Mouse (Mus musculus): Measurements from ENCODE around the gene Pex14. TPM values are rescaled to one million over a fixed set of nuclear protein-coding genes. Genes with fewer than 3 reads are reported as not detected.

Pex14 gene
- polyA plus RNA-seq, 2 experiments, result 32.3 to 37.3 TPM

GRCm38 (mm10) chr4:149081528-149081927 is 18.1 kb downstream of the Pex14 start:
- Histone ChIP-seq H3K27me3 (ENCODE audit: control insufficient read depth, insufficient read depth, low read length) (no peaks in the 10 kb centered on the region), H3K9me3 (ENCODE audit: control insufficient read depth, low read length) (no peaks in the 10 kb centered on the region), H3K4me2 (replicated peaks; ENCODE audit: low read depth, low read length, severe bottlenecking) (no peak overlapping the region), H3K9ac (ENCODE audit: low read depth, low read length, severe bottlenecking) (no peak overlapping the region), H3K36me3 (ENCODE audit: control insufficient read depth, insufficient read depth, low read length) (no peaks in the 10 kb centered on the region), H3K27ac (replicated peaks; ENCODE audit: low read depth, low read length) (no peak overlapping the region), H3K4me3 (replicated peaks; ENCODE audit: low read length) (no peak overlapping the region), H3K4me1 (ENCODE audit: control insufficient read depth, insufficient read depth, low read length) (peaks cover 10% of the 10 kb centered on the region; the same call in 1 of the 2 replicates)
- ATAC-seq (ENCODE audit: low FRiP score, low read depth), result no peak
- no peak for TF ChIP-seq POLR2A (IDR thresholded peaks at IDR 0.05; ENCODE audit: borderline replicate concordance, extremely low read depth, insufficient read depth, insufficient read length)
- 61% methylated on average over 17 of the region's 17 CpGs for WGBS
- DNase-seq (ENCODE audit: low spot score), result no peak

GRCm38 (mm10) chr4:149080111-149080510 is 19.6 kb downstream of the Pex14 start:
- peaks cover 3% of the 10 kb centered on the region for H3K36me3 ChIP-seq (ENCODE audit: control insufficient read depth, insufficient read depth, low read length)
- no peak overlapping the region for H3K9ac ChIP-seq (ENCODE audit: low read depth, low read length, severe bottlenecking)
- no peak overlapping the region for H3K27ac ChIP-seq (replicated peaks; ENCODE audit: low read depth, low read length)
- no peak overlapping the region for H3K4me3 ChIP-seq (replicated peaks; ENCODE audit: low read length)
- H3K27me3 ChIP-seq (ENCODE audit: control insufficient read depth, insufficient read depth, low read length), result no peaks in the 10 kb centered on the region
- H3K4me1 ChIP-seq (ENCODE audit: control insufficient read depth, insufficient read depth, low read length), result peaks cover 10% of the 10 kb centered on the region; the same call in 1 of the 2 replicates
- no peak for ATAC-seq (ENCODE audit: low FRiP score, low read depth)
- H3K9me3 ChIP-seq (ENCODE audit: control insufficient read depth, low read length), result no peaks in the 10 kb centered on the region
- no peak for TF ChIP-seq POLR2A (IDR thresholded peaks at IDR 0.05; ENCODE audit: borderline replicate concordance, extremely low read depth, insufficient read depth, insufficient read length)
- DNase-seq (ENCODE audit: low spot score), result no peak
- no peak overlapping the region for H3K4me2 ChIP-seq (replicated peaks; ENCODE audit: low read depth, low read length, severe bottlenecking)
- 91% methylated on average over 8 of the region's 8 CpGs for WGBS

- peaks cover 10% of the 10 kb centered on the region; the same call in 1 of the 2 replicates for H3K4me1 ChIP-seq (ENCODE audit: control insufficient read depth, insufficient read depth, low read length)
- no peak for TF ChIP-seq POLR2A (IDR thresholded peaks at IDR 0.05; ENCODE audit: borderline replicate concordance, extremely low read depth, insufficient read depth, insufficient read length)
- H3K27me3 ChIP-seq (ENCODE audit: control insufficient read depth, insufficient read depth, low read length), result no peaks in the 10 kb centered on the region
- DNase-seq (ENCODE audit: low spot score) (no peak), ATAC-seq (ENCODE audit: low FRiP score, low read depth) (no peak)
- no peak overlapping the region for H3K9ac ChIP-seq (ENCODE audit: low read depth, low read length, severe bottlenecking)
- H3K4me3 ChIP-seq (replicated peaks; ENCODE audit: low read length), result no peak overlapping the region
- H3K4me2 ChIP-seq (replicated peaks; ENCODE audit: low read depth, low read length, severe bottlenecking), result no peak overlapping the region
- H3K27ac ChIP-seq (replicated peaks; ENCODE audit: low read depth, low read length), result no peak overlapping the region
- H3K36me3 ChIP-seq (ENCODE audit: control insufficient read depth, insufficient read depth, low read length), result peaks cover 8% of the 10 kb centered on the region
- H3K9me3 ChIP-seq (ENCODE audit: control insufficient read depth, low read length), result no peaks in the 10 kb centered on the region
- 76% methylated on average over 6 of the region's 6 CpGs for WGBS
Observed at GRCm38 (mm10) chr4:149079629-149080028, 20.0 kb downstream of the Pex14 start.

GRCm38 (mm10) chr4:149078261-149078660 is 21.4 kb downstream of the Pex14 start:
- H3K4me2 ChIP-seq (replicated peaks; ENCODE audit: low read depth, low read length, severe bottlenecking), result no peak overlapping the region
- TF ChIP-seq POLR2A (IDR thresholded peaks at IDR 0.05; ENCODE audit: borderline replicate concordance, extremely low read depth, insufficient read depth, insufficient read length), result no peak
- WGBS, result 66% methylated on average over 4 of the region's 4 CpGs
- no peak overlapping the region for H3K9ac ChIP-seq (ENCODE audit: low read depth, low read length, severe bottlenecking)
- no peak overlapping the region for H3K27ac ChIP-seq (replicated peaks; ENCODE audit: low read depth, low read length)
- peaks cover 11% of the 10 kb centered on the region for H3K36me3 ChIP-seq (ENCODE audit: control insufficient read depth, insufficient read depth, low read length)
- DNase-seq (ENCODE audit: low spot score), result no peak
- H3K27me3 ChIP-seq (ENCODE audit: control insufficient read depth, insufficient read depth, low read length), result no peaks in the 10 kb centered on the region
- peaks cover 10% of the 10 kb centered on the region; the same call in 1 of the 2 replicates for H3K4me1 ChIP-seq (ENCODE audit: control insufficient read depth, insufficient read depth, low read length)
- ATAC-seq (ENCODE audit: low FRiP score, low read depth), result no peak
- H3K4me3 ChIP-seq (replicated peaks; ENCODE audit: low read length), result no peak overlapping the region
- no peaks in the 10 kb centered on the region for H3K9me3 ChIP-seq (ENCODE audit: control insufficient read depth, low read length)

- no peak overlapping the region for H3K9ac ChIP-seq (ENCODE audit: low read depth, low read length, severe bottlenecking)
- TF ChIP-seq POLR2A (IDR thresholded peaks at IDR 0.05; ENCODE audit: borderline replicate concordance, extremely low read depth, insufficient read depth, insufficient read length), result no peak
- peak; percentile 72 for DNase-seq (ENCODE audit: low spot score)
- no peak overlapping the region for H3K27ac ChIP-seq (replicated peaks; ENCODE audit: low read depth, low read length)
- H3K4me1 ChIP-seq (ENCODE audit: control insufficient read depth, insufficient read depth, low read length), result no peaks in the 10 kb centered on the region
- H3K4me2 ChIP-seq (replicated peaks; ENCODE audit: low read depth, low read length, severe bottlenecking), result no peak overlapping the region
- H3K9me3 ChIP-seq (ENCODE audit: control insufficient read depth, low read length), result no peaks in the 10 kb centered on the region
- no peak overlapping the region for H3K4me3 ChIP-seq (replicated peaks; ENCODE audit: low read length)
- WGBS, result 28% methylated on average over 10 of the region's 10 CpGs
- H3K36me3 ChIP-seq (ENCODE audit: control insufficient read depth, insufficient read depth, low read length), result peaks cover 17% of the 10 kb centered on the region
- H3K27me3 ChIP-seq (ENCODE audit: control insufficient read depth, insufficient read depth, low read length), result no peaks in the 10 kb centered on the region
- peak; percentile 74 for ATAC-seq (ENCODE audit: low FRiP score, low read depth)
Observed at GRCm38 (mm10) chr4:149075871-149076575, 23.7 kb downstream of the Pex14 start.

Data from limb, embryonic 14.5 days (tissue).